Mouse (Mus musculus) cerebellum, adult 2 months (tissue): ENCODE results near the gene Dhdh.

ENCODE experiments used
- CTCF ChIP-seq: fragments of 200-500 bp; IDR thresholded peaks from 2 replicates; pipeline ENCODE4 v1.5.1; 2011; ENCODE audit warnings: low read depth, mild to moderate bottlenecking, control low read depth, low read length, moderate library complexity, borderline replicate concordance; ENCODE audit not compliant: insufficient read depth
- POLR2A ChIP-seq: fragments of 200-500 bp; IDR thresholded peaks from 2 replicates; pipeline ENCODE4 v1.6.1; 2011; ENCODE audit warnings: low read length, control low read depth, borderline replicate concordance; ENCODE audit not compliant: insufficient read depth

- TF ChIP-seq CTCF (no peak), POLR2A (no peak)
Observed at GRCm38 (mm10) chr7:45433835-45434202, 54.8 kb downstream of the Dhdh start.
